Mouse (Mus musculus) C2C12 (cell line): ENCODE data around the gene Twistnb. TPM values are rescaled to one million over a fixed set of nuclear protein-coding genes. Genes with fewer than 3 reads are reported as not detected.

Experiments
- H3K27me3 ChIP-seq: one replicate; pipeline ENCODE4 v1.6.1; 2011; ENCODE audit not compliant: control insufficient read depth, insufficient read depth, insufficient read length
- H3K36me3 ChIP-seq: one replicate; pipeline ENCODE4 v1.6.1; 2011; ENCODE audit not compliant: control insufficient read depth, insufficient read depth
- H3K4me3 ChIP-seq: one replicate; pipeline ENCODE4 v1.5.1; 2011; ENCODE audit warnings: mild to moderate bottlenecking, control low read depth; ENCODE audit not compliant: poor library complexity, insufficient read depth, severe bottlenecking
- H3K79me2 ChIP-seq: one replicate; pipeline ENCODE4 v1.6.1; 2011; ENCODE audit not compliant: control insufficient read depth, insufficient read depth
- H3K79me3 ChIP-seq: one replicate; pipeline ENCODE4 v1.6.1; 2011; ENCODE audit warnings: low read depth, control low read depth
- H3ac ChIP-seq: one replicate; pipeline ENCODE3; 2011; ENCODE audit warnings: low read depth; ENCODE audit not compliant: control insufficient read depth, insufficient read length
- CEBPB ChIP-seq: IDR thresholded peaks from one replicate; pipeline ENCODE4 v1.6.1; 2011; ENCODE audit warnings: low read depth, mild to moderate bottlenecking, control low read depth, moderate library complexity
- CTCF ChIP-seq: IDR thresholded peaks from one replicate; pipeline ENCODE4 v1.5.1; 2011; ENCODE audit not compliant: control insufficient read depth, insufficient read depth, insufficient read length
- FOSL1 ChIP-seq: IDR thresholded peaks from one replicate; pipeline ENCODE4 v1.8.0; 2011; ENCODE audit warnings: mild to moderate bottlenecking, low read length; ENCODE audit not compliant: poor library complexity, insufficient read depth, severe bottlenecking
- MAX ChIP-seq: IDR thresholded peaks from one replicate; pipeline ENCODE4 v1.6.1; 2011; ENCODE audit warnings: mild to moderate bottlenecking, control low read depth
- MYOD1 ChIP-seq: IDR thresholded peaks from one replicate; pipeline ENCODE4 v1.6.1; 2011; ENCODE audit warnings: low read depth; ENCODE audit not compliant: control insufficient read depth, insufficient read length
- MYOG ChIP-seq: IDR thresholded peaks from one replicate; pipeline ENCODE4 v1.6.1; 2011; ENCODE audit not compliant: control insufficient read depth, insufficient read length; ENCODE audit errors: extremely low read depth
- USF1 ChIP-seq: IDR thresholded peaks from one replicate; pipeline ENCODE4 v1.6.1; 2011; ENCODE audit warnings: low read depth, mild to moderate bottlenecking, control low read depth, moderate library complexity
- polyA plus RNA-seq: library from polyadenylated mRNA; unstranded; fragments of >200 nt; fragmentation: generic; extraction: Trizol; gene quantifications from one replicate; pipeline ENCODE4 v1.2.1, GENCODE M21; 2012; ENCODE audit warnings: missing spikeins

Gene Twistnb
- polyA plus RNA-seq, 1 experiment = 6.1 TPM

DNA sequence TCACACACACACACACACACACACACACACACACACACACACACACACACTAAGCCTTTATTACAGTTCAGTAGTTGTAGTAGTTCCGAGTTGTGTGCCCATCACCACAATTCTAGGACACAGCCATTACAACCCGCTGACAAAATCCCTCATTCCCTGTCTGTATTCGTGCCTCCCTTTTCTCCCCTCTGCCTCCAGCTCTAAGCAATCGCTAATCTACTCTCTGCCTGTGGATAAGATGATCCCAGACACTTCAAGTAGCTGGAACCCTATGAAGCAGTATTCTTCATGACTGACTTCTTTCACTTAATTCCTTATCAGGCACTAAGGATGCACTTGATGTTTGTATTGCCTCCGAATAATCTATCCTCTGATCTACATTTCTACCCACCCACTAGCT lies 24.4 kb upstream of the Twistnb start:
- Histone ChIP-seq H3ac (no peak overlapping the region), H3K4me3 (no peak overlapping the region), H3K27me3 (peaks cover 4% of the 10 kb centered on the region), H3K79me2 (no peaks in the 10 kb centered on the region), H3K79me3 (no peaks in the 10 kb centered on the region), H3K36me3 (no peaks in the 10 kb centered on the region)
- TF ChIP-seq MYOD1 (no peak), FOSL1 (no peak), MYOG (no peak), CTCF (no peak), CEBPB (no peak), USF1 (no peak), MAX (no peak)

DNA sequence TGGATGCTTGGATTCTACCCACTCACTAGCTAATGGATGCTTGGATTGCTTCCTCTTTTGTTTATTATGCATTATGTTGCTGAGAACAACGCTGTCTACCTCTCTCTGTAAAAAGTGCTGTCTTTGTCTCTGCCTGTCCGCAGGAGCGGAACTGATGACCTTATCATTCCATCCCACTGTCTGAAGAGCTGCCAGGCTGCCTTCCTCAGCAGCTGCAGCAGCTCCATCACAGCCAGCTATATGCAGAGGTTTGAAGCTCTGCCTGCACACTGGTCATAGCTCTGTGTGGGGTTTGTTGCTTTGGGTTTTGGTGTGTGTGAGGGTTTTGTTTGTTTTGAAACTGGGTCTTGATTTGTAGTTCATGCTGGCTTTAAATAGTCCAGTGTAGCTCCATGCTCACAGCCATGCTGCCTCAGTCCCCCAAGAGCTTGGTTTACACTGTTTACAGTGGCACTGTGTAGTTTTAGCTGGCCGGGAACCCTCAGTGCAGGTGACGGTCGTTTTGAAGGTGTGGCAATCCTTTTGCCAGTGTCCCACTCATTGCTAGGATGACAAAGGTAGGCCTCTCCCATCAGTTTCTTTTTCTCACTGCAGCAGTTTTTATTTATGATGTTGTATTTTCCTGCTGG lies 23.9 kb upstream of the Twistnb start:
- H3K79me3 ChIP-seq = no peaks in the 10 kb centered on the region
- TF ChIP-seq FOSL1 = no peak
- TF ChIP-seq USF1 = no peak
- TF ChIP-seq MAX = no peak
- no peak for TF ChIP-seq CEBPB
- TF ChIP-seq MYOD1 = no peak
- no peak for TF ChIP-seq MYOG
- TF ChIP-seq CTCF = no peak
- no peaks in the 10 kb centered on the region for H3K79me2 ChIP-seq
- H3K36me3 ChIP-seq = no peaks in the 10 kb centered on the region
- no peak overlapping the region for H3ac ChIP-seq
- H3K4me3 ChIP-seq = no peak overlapping the region
- peaks cover 4% of the 10 kb centered on the region for H3K27me3 ChIP-seq

DNA sequence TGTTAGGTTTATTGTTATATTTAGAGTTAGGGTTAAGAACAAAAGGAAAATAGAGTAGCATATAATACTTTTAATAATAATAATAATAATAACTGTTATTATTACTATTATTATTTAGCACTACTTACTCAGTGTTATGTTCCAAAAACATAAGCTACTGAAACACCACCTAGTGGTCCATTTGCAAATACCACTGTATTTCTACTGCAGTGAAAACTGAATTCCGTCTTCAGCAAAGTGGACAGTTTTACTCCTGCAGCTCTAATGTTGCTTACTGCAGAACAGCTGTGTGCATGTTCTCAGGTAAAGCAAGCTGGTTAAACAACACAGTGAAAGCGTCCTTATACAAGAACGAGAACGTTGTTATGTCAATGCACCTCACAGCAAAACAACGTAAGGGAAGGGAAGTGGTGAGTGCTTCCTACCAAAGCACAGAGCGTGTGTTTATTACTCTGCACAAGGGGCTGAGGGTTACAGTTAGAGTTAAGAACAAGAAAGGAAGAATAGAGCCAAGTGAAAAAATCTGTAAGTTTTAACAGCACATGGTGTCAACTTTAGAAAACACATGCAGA lies 17.8 kb upstream of the Twistnb start:
- H3K4me3 ChIP-seq = no peak overlapping the region
- no peak for TF ChIP-seq FOSL1
- TF ChIP-seq MYOD1 = no peak
- no peak for TF ChIP-seq MYOG
- TF ChIP-seq USF1 = no peak
- TF ChIP-seq CTCF = no peak
- TF ChIP-seq MAX = no peak
- TF ChIP-seq CEBPB = no peak

DNA sequence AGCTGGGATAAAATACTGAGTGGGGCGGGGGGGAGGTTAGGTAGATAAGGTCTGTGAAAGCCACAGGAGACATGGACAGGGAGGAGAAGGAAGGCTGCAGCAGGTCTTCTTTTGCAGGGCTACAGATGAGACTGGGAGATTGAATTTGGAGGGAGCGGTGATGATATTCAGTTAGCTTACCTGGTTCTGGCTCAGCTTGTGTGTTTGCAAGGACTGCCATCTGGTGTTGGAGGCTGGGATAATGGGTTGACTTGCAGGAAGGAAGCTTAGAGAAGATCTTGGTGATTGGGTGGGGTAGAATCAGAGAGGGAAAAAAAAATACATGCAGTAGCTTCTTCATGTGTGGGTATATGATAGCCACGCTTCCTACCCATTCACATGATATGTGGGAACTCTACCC lies 5.1 kb upstream of the Twistnb start:
- H3K4me3 ChIP-seq = no peak overlapping the region
- TF ChIP-seq FOSL1 = no peak
- TF ChIP-seq MYOG = no peak
- TF ChIP-seq USF1 = no peak
- TF ChIP-seq MAX = no peak
- H3K27me3 ChIP-seq = no peaks in the 10 kb centered on the region
- H3K36me3 ChIP-seq = no peaks in the 10 kb centered on the region
- H3K79me2 ChIP-seq = no peaks in the 10 kb centered on the region
- H3K79me3 ChIP-seq = no peaks in the 10 kb centered on the region
- no peak overlapping the region for H3ac ChIP-seq

More for the DNA sequence above, 17.8 kb upstream of the Twistnb start:
- no peaks in the 10 kb centered on the region for H3K27me3 ChIP-seq
- no peaks in the 10 kb centered on the region for H3K79me2 ChIP-seq
- H3K79me3 ChIP-seq = no peaks in the 10 kb centered on the region
- H3K36me3 ChIP-seq = no peaks in the 10 kb centered on the region
- H3ac ChIP-seq = no peak overlapping the region

DNA sequence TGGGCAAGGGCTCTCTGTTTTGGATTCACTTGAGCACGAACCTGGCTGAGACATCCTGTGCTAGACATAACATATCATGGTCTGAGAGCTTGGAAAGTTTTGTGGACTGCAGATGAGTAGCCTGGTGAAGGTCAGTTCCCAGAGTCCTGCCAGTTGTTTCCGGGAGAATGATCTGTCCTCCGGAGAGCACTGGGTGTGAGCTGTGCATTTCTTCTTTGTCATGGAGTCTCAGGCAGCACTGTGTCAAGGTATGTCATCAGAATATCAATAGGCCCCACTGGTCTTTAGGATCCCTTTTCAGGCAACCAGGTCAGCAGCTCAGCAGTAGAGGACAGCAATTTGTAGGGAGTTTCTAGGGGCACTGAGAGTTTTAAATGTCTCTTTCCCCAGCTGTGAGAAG lies 2.1 kb upstream of the Twistnb start:
- no peak overlapping the region for H3ac ChIP-seq
- TF ChIP-seq FOSL1 = no peak
- TF ChIP-seq USF1 = no peak
- no peak for TF ChIP-seq CTCF
- no peak for TF ChIP-seq MAX
- TF ChIP-seq MYOG = no peak
- TF ChIP-seq CEBPB = no peak
- no peak for TF ChIP-seq MYOD1

DNA sequence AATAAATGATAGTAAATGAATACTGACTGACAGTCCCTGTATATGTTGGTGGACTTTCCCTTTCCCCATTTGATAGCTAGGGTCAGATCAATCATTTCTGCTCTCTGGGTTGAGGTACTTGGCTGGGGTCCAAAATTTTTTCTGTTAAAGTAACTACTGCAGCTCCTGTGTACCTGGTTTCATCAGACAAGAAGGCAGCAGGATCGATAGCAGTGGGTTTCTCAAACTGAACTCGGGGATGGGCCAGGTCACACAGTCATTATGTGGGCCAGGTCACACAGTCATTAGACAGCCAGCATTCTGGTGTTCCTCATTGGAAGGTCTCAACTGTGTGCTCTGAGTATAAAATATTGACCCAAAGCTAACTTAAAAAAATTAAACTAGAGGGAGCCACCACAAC lies 1.7 kb upstream of the Twistnb start:
- Histone ChIP-seq H3K79me3 (peaks cover 30% of the 10 kb centered on the region), H3ac (no peak overlapping the region), H3K4me3 (no peak overlapping the region), H3K79me2 (peaks cover 34% of the 10 kb centered on the region), H3K27me3 (no peaks in the 10 kb centered on the region), H3K36me3 (no peaks in the 10 kb centered on the region)
- no peak for TF ChIP-seq CTCF
- no peak for TF ChIP-seq MAX
- TF ChIP-seq CEBPB = no peak
- TF ChIP-seq USF1 = no peak
- TF ChIP-seq MYOD1 = no peak
- TF ChIP-seq FOSL1 = no peak
- TF ChIP-seq MYOG = no peak

More for the DNA sequence above, 2.1 kb upstream of the Twistnb start:
- H3K27me3 ChIP-seq = no peaks in the 10 kb centered on the region
- H3K79me3 ChIP-seq = peaks cover 26% of the 10 kb centered on the region
- H3K4me3 ChIP-seq = no peak overlapping the region
- no peaks in the 10 kb centered on the region for H3K36me3 ChIP-seq
- H3K79me2 ChIP-seq = peaks cover 30% of the 10 kb centered on the region
